Mouse (Mus musculus) retina, embryonic 14.5 days (tissue): Measurements from ENCODE around the gene Scamp4.
"Not testable (repeated sequence)": the region's sequence is repeated elsewhere in the genome, so short reads cannot be mapped to it uniquely, and the experiment has no call there.

Source experiments
- DNase-seq: peaks from one replicate; pipeline ENCODE4 v3.0.0-alpha.2; 2015; ENCODE audit warnings: low spot score

Gene Scamp4

GRCm38 (mm10) chr10:80610116-80610785, 7.6 kb downstream of the Scamp4 start:
- DNase-seq: no peak

DNA sequence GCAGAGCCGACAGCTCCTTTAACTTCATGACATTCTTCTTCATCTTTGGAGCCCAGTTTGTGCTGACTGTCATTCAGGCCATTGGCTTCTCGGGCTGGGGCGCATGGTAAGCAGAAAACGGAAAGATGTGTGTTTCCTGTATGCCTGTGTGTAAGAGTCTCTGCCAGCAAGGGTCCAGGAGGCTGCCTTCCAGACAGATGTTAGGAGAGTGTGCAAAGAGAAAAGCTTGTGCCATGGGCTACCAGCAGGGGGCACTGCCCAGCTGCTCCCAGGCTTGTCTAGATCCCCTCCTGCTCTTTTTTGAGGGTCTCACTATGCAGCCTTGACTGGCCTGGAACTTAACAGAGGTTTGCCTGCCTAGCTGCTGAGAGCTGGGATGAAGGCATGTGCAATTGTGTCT, 8.4 kb downstream of the Scamp4 start:
- peak; percentile 81 for DNase-seq

GRCm38 (mm10) chr10:80611905-80612304, 9.2 kb downstream of the Scamp4 start:
- DNase-seq: no peak

DNA sequence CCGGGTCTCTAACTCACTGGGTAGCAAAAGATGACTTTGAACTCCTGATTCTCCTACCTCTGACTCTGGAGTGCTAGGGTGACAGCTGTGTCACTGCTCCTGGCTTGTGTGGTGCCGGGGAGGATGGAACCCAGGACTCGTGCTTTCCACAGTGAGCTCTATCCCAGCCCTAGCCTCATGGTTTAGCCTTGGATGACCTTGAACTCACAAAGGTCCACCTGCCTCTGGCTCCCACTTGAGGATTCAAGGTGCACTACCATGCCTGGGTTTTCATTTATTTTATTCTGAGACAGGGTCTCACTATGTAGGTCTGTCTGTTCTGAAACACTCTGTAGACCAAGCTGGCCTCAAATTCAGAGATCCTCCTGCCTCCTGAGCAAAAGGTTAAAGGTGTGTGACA, 11.1 kb downstream of the Scamp4 start:
- DNase-seq: no peak

DNA sequence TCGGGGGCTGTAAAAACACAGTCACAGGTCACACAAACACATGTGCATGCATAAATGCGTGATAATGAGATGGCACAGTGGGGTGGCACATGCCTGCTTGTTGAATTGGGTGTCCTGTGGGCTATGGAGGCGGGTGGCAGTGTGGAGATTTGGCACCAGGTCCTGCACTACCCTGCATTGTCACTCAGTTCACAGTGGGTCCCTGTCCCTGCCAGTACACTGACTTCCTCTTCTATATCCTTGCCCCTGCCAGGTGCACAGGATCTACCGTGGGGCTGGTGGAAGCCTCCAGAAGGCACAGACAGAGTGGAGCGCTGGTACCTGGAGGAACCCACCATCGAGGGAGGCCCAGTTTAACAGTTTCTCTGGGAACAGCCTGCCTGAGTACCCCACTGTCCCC, 11.7 kb downstream of the Scamp4 start:
- DNase-seq: no peak

- DNase-seq: no peak
Observed at GRCm38 (mm10) chr10:80618181-80618580, 15.5 kb downstream of the Scamp4 start.

DNA sequence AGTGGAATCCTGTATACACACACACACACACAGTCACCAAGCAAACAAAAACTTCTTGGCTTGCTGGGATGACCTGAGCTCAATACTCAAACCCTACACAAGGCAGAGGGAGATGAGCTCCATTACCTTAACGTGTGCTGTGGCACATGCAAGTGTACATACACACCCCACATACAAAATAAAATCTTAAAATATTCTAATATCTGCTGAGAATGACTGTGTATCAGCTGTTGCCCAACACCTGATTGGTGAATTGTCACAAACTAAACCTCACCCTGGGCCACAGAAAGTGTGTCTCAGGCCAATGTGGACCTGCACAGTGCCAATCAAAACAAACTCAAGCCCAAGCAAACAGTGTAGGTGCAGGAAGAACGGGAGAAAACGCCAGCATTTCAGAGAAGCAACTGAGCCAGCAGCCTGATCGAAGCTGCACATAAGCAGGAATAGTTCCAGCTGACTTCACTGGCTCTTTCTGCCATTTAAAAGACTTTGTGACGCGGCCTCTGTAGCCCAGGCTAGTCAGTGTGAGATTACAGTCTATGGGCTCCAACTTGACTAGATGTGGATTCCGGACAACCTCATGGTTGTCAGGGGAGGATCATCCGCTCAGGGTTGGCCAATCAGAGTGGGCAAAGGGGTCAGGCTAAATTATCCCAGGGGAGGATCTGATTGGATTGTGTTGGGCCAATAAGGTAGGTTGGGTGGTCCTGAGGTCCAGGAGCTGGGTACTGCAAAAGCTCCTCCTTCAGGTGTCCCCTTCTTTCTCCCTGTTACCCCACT, 17.0 kb downstream of the Scamp4 start:
- no peak for DNase-seq

DNA sequence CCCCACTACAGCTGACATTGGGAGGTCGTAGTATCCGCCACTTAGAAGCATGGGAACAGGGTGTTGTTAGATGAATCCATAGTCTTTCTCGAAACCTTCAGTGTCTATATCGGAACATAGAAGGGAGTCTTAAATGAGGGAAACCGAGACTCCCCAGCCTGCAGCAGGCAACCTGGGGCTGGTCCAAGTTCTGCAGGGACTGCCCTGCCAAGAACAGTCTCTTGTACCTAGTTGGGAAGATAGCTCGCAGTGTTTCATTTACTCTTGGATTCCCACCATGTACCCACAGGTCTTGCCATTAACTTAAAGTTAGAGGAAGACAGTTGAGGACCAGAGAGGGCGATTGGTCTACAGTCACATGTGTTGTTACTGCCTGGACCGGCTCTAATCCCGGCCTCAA, 17.7 kb downstream of the Scamp4 start:
- no peak for DNase-seq

GRCm38 (mm10) chr10:80620796-80621689, 18.4 kb downstream of the Scamp4 start:
- no peak for DNase-seq

DNA sequence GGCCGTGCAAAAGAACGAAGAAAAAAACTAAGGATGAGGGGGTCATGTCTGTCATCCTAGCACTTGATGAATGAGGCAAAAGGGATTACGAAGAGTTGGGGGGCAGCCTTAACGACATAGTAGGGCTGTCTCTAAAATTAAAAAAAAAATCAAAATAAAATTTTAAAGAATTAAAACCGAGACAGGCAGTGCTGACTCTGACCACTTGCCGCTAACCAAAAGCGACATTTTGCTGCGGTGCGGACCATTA, 18.9 kb downstream of the Scamp4 start:
- no peak for DNase-seq

GRCm38 (mm10) chr10:80621940-80622660, 19.4 kb downstream of the Scamp4 start:
- DNase-seq: peak; percentile 100

- DNase-seq: peak; percentile 21
Observed at GRCm38 (mm10) chr10:80622661-80623456, 20.2 kb downstream of the Scamp4 start, which contains the start of gene Csnk1g2. Gene Csnk1g2 (plus strand): TSS chr10:80622838.

- peak; percentile 55 for DNase-seq
Observed at GRCm38 (mm10) chr10:80623457-80624191, 21.0 kb downstream of the Scamp4 start.

- no peak for DNase-seq
Observed at GRCm38 (mm10) chr10:80625764-80626163, 23.1 kb downstream of the Scamp4 start.

DNA sequence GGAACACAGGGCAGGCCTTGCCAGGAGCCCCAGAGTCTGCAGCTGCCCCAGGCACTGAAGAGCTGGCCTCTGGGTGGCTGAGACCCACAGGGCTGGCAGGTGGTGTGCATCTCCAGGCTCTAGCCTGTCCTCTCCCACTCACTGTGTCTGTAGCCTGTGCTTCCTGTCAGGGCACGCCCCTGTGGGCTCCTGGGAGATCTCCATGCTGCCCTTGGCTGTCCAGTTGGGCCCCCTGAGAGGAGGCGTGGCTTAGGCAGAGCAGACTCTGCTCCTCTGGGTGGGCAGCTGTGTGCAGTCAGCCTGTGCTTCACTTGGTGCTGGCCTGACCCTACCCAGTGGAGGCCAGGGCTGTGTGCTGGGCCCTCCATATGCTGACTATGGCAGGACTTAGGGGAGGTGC, 25.0 kb downstream of the Scamp4 start:
- DNase-seq: peak; percentile 58

GRCm38 (mm10) chr10:80628925-80629324, 26.3 kb downstream of the Scamp4 start:
- no peak for DNase-seq

GRCm38 (mm10) chr10:80635345-80635744, 32.7 kb downstream of the Scamp4 start:
- DNase-seq: no peak

GRCm38 (mm10) chr10:80646936-80647335, 44.3 kb downstream of the Scamp4 start:
- DNase-seq: no peak

DNA sequence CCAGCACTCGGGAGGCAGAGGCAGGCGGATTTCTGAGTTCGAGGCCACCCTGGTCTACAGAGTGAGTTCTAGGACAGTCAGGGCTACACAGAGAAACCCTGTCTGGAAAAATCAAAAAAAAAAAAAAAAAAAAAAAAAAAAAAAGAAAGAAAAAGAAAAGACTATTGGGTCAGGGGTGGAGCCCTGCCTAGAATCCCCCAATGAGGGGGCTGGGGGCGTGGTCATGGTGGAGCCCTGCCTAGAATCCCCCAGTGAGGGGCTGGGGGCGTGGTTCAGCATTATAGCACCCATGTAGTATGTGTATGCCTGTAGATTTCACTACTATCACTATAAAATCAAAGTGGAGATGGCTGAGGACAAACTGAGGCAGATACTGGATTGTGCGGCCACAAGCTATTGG, 47.2 kb downstream of the Scamp4 start:
- not testable (repeated sequence) for DNase-seq

DNA sequence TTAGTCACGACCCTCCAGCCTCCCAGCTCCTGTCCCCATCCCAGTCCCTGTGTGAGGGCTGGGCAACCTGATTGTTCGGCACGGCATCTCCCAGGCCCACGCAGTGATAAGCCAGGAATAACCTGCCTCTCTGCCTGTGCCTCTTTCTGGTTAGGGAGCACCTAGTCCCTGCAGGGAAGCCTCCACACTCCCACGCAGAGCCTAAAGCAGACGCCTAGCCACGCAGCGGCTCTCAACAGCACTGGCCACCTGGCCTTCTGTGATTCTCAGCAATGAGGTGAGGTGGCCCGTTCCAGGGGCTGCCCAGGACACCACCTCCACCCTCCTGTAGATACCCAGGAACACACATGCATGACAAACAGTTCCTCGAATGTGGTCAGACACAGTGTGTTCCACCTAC, 47.7 kb downstream of the Scamp4 start:
- no peak for DNase-seq
